Mouse (Mus musculus) MEL (cell line): ENCODE measurements around the gene Tcaf1. TPM values are rescaled to one million over a fixed set of nuclear protein-coding genes. Genes with fewer than 3 reads are reported as not detected.

ENCODE experiments used
- DNase-seq: peaks from one replicate; pipeline ENCODE4 v3.0.0; 2011; ENCODE audit warnings: low read depth, low spot score
- H3K27ac ChIP-seq: 2 replicates; pipeline ENCODE4 v1.5.1; 2012; ENCODE audit warnings: low read depth, mild to moderate bottlenecking, control low read depth, low read length, moderate library complexity; ENCODE audit not compliant: control insufficient read depth
- H3K27me3 ChIP-seq, 2 experiments: fragments of 150-350 bp in 1 of 2; sonication (generic) in 1 of 2; 2 replicates each; pipeline ENCODE4 v1.6.1; 2012; ENCODE audit warnings: low read length in 2 of 2, mild to moderate bottlenecking in 2 of 2, improper control_type of control experiment in 1 of 2, moderate library complexity in 1 of 2; ENCODE audit not compliant: insufficient read depth in 2 of 2, control insufficient read depth in 1 of 2
- H3K36me3 ChIP-seq, 2 experiments: 2 replicates each; pipeline ENCODE4 v1.6.1; 2012 to 2014; ENCODE audit warnings: low read length in 2 of 2, improper control_type of control experiment in 1 of 2, inconsistent platforms in 1 of 2, mild to moderate bottlenecking in 1 of 2; ENCODE audit not compliant: insufficient read depth in 2 of 2, control insufficient read depth in 1 of 2
- H3K4me1 ChIP-seq, 2 experiments: fragments of 150-350 bp in 1 of 2; sonication (generic) in 1 of 2; 2 replicates each; pipeline ENCODE4 v1.6.1; 2012; ENCODE audit warnings: low read length in 2 of 2, improper control_type of control experiment in 1 of 2, mild to moderate bottlenecking in 1 of 2; ENCODE audit not compliant: insufficient read depth in 2 of 2, control insufficient read depth in 1 of 2
- H3K4me3 ChIP-seq, 2 experiments: fragments of 150-350 bp in 1 of 2; sonication (generic) in 1 of 2; 2 replicates each; pipeline ENCODE4 v1.5.1; 2012; ENCODE audit warnings: low read depth in 2 of 2, low read length in 2 of 2, mild to moderate bottlenecking in 2 of 2, moderate library complexity in 2 of 2, control low read depth in 1 of 2, improper control_type of control experiment in 1 of 2; ENCODE audit not compliant: control insufficient read depth in 1 of 2, insufficient read depth in 1 of 2
- H3K79me2 ChIP-seq: 2 replicates; pipeline ENCODE4 v1.6.1; 2012; ENCODE audit warnings: mild to moderate bottlenecking, low read length, moderate library complexity; ENCODE audit not compliant: control insufficient read depth, poor library complexity, insufficient read depth
- H3K9ac ChIP-seq: 2 replicates; pipeline ENCODE4 v1.6.1; 2012; ENCODE audit warnings: low read depth, mild to moderate bottlenecking, control low read depth, low read length, moderate library complexity; ENCODE audit not compliant: control insufficient read depth, poor library complexity, severe bottlenecking
- H3K9me3 ChIP-seq: fragments of 150-350 bp; sonication (generic); replicated peaks from 2 replicates; pipeline ENCODE4 v1.6.1; 2012; ENCODE audit warnings: mild to moderate bottlenecking, low read length, improper control_type of control experiment, moderate library complexity; ENCODE audit not compliant: insufficient read depth
- CHD1 ChIP-seq: IDR thresholded peaks from 2 replicates; pipeline ENCODE4 v1.6.1; 2012; ENCODE audit warnings: low read depth, mild to moderate bottlenecking, inconsistent platforms, low read length, improper control_type of control experiment
- CHD2 ChIP-seq: IDR thresholded peaks from 2 replicates; pipeline ENCODE4 v1.6.1; 2011; ENCODE audit warnings: low read length, improper control_type of control experiment
- E2F4 ChIP-seq: IDR thresholded peaks from 2 replicates; pipeline ENCODE4 v1.6.1; 2011; ENCODE audit warnings: low read depth, low read length, improper control_type of control experiment, borderline replicate concordance
- ELF1 ChIP-seq: IDR thresholded peaks from 2 replicates; pipeline ENCODE4 v1.6.1; 2014; ENCODE audit warnings: low read depth, mild to moderate bottlenecking, inconsistent platforms, low read length, improper control_type of control experiment, moderate library complexity
- EP300 ChIP-seq, 2 experiments: IDR thresholded peaks; 2 replicates each; pipeline ENCODE4 v1.6.1; 2011; ENCODE audit warnings: improper control_type of control experiment in 2 of 2, low read length in 2 of 2, low read depth in 1 of 2, mild to moderate bottlenecking in 1 of 2
- GABPA ChIP-seq: IDR thresholded peaks from 2 replicates; pipeline ENCODE4 v1.6.1; 2012; ENCODE audit warnings: low read depth, mild to moderate bottlenecking, inconsistent platforms, low read length, improper control_type of control experiment, moderate library complexity
- JUND ChIP-seq: IDR thresholded peaks from 2 replicates; pipeline ENCODE4 v1.6.1; 2011; ENCODE audit warnings: low read depth, mild to moderate bottlenecking, improper control_type of control experiment, low read length
- MAX ChIP-seq: IDR thresholded peaks from 2 replicates; pipeline ENCODE4 v1.6.1; 2011; ENCODE audit warnings: low read length, improper control_type of control experiment
- MAZ ChIP-seq: IDR thresholded peaks from 2 replicates; pipeline ENCODE4 v1.6.1; 2012; ENCODE audit warnings: low read depth, mild to moderate bottlenecking, inconsistent platforms, low read length, improper control_type of control experiment
- MYB ChIP-seq: IDR thresholded peaks from 2 replicates; pipeline ENCODE4 v1.6.1; 2011; ENCODE audit warnings: mild to moderate bottlenecking, low read depth, low read length, improper control_type of control experiment
- NELFE ChIP-seq: IDR thresholded peaks from 2 replicates; pipeline ENCODE4 v1.6.1; 2011; ENCODE audit warnings: low read depth, low read length, improper control_type of control experiment
- POLR2A ChIP-seq, 2 experiments: IDR thresholded peaks; 2 replicates each; pipeline ENCODE4 v1.6.1; 2011 to 2012; ENCODE audit warnings: low read length in 2 of 2, mild to moderate bottlenecking in 2 of 2, control low read depth in 1 of 2, improper control_type of control experiment in 1 of 2, low read depth in 1 of 2, moderate library complexity in 1 of 2; ENCODE audit not compliant: control insufficient read depth in 1 of 2, insufficient read depth in 1 of 2, poor library complexity in 1 of 2
- POLR2AphosphoS5 ChIP-seq: IDR thresholded peaks from 2 replicates; pipeline ENCODE4 v1.6.1; 2012; ENCODE audit warnings: low read depth, borderline replicate concordance, mild to moderate bottlenecking, inconsistent platforms, low read length, moderate library complexity, mixed read lengths
- RCOR1 ChIP-seq: IDR thresholded peaks from 2 replicates; pipeline ENCODE4 v1.6.1; 2012; ENCODE audit warnings: low read depth, mild to moderate bottlenecking, inconsistent platforms, low read length, improper control_type of control experiment
- SIN3A ChIP-seq: IDR thresholded peaks from 2 replicates; pipeline ENCODE4 v1.6.1; 2012; ENCODE audit warnings: low read length, improper control_type of control experiment, inconsistent platforms
- TBP ChIP-seq: IDR thresholded peaks from 2 replicates; pipeline ENCODE4 v1.8.0; 2011; ENCODE audit warnings: low read depth, low read length, improper control_type of control experiment
- UBTF ChIP-seq: IDR thresholded peaks from 2 replicates; pipeline ENCODE4 v1.6.1; 2012; ENCODE audit warnings: low read depth, mild to moderate bottlenecking, inconsistent platforms, low read length, improper control_type of control experiment, moderate library complexity, borderline replicate concordance; ENCODE audit not compliant: insufficient read depth
- USF2 ChIP-seq, 2 experiments: IDR thresholded peaks; 2 replicates each; pipeline ENCODE4 v1.6.1; 2011 to 2012; ENCODE audit warnings: improper control_type of control experiment in 2 of 2, low read length in 2 of 2, borderline replicate concordance in 1 of 2, inconsistent platforms in 1 of 2, low read depth in 1 of 2, mild to moderate bottlenecking in 1 of 2; ENCODE audit not compliant: insufficient read depth in 1 of 2
- ZC3H11A ChIP-seq: IDR thresholded peaks from 2 replicates; pipeline ENCODE4 v1.6.1; 2012; ENCODE audit warnings: low read depth, mild to moderate bottlenecking, inconsistent platforms, low read length, improper control_type of control experiment
- ZMIZ1 ChIP-seq: IDR thresholded peaks from 2 replicates; pipeline ENCODE4 v1.6.1; 2012; ENCODE audit warnings: low read depth, mild to moderate bottlenecking, inconsistent platforms, low read length, improper control_type of control experiment, moderate library complexity
- ZNF384 ChIP-seq: IDR thresholded peaks from 2 replicates; pipeline ENCODE4 v1.6.1; 2012; ENCODE audit warnings: low read depth, mild to moderate bottlenecking, inconsistent platforms, low read length, improper control_type of control experiment
- polyA plus RNA-seq, 2 experiments: library from polyadenylated mRNA; stranded (reverse) in 1 of 2; unstranded in 1 of 2; fragments of >175 nt in 1 of 2; fragments of >200 nt in 1 of 2; gene quantifications; 2 replicates each; pipeline versions ENCODE4 v1.2.1 to v1.2.4; 2012; ENCODE audit warnings: low replicate concordance in 2 of 2, low read depth in 1 of 2; ENCODE audit not compliant: insufficient read length in 2 of 2, insufficient read depth in 1 of 2, missing spikeins in 1 of 2
- total RNA-seq: library from RNA; depleted of rRNA; stranded (reverse); fragments of 300-350 nt; gene quantifications from 2 replicates; pipeline ENCODE4 v1.2.3, GENCODE M21; 2012

The Tcaf1 gene
- total and polyA plus RNA-seq, 3 experiments = not detected

DNA sequence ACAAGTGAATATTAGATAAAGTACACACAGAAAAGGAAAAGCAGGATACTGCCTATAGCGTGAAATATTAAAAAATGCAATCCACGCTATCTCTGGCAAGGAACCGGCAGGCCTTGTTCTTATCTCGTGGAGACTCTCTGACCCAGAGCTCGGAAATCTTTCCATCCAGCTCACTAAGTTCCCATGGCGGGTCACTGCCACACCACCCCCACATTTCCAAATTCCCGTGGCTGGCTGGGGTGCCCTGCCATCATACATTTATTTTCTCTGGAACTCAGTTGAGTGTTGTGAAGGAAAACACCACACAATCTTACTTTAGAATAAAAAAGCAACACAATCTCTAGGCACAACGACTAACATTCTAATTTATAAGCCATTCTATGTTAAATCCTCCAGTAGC lies 4.8 kb upstream of the Tcaf1 start:
- Histone ChIP-seq H3K4me1 (no peaks in the 10 kb centered on the region), H3K27ac (no peak overlapping the region), H3K4me3 (no peak overlapping the region), H3K9me3 (no peaks in the 10 kb centered on the region), H3K9ac (no peak overlapping the region), H3K79me2 (no peaks in the 10 kb centered on the region), H3K36me3 (no peaks in the 10 kb centered on the region), H3K27me3 (no peaks in the 10 kb centered on the region)
- DNase-seq = no peak
- TF ChIP-seq MYB (no peak), EP300 (IDR thresholded peaks at IDR 0.05; ENCODE audit: low read depth in 1 of 2, low read length in 2 of 2) (no peak), MAX (no peak), ZNF384 (no peak), USF2 (IDR thresholded peaks at IDR 0.05; ENCODE audit: borderline replicate concordance in 1 of 2, insufficient read depth in 1 of 2, low read depth in 1 of 2, low read length in 2 of 2) (no peak), ZMIZ1 (no peak), RCOR1 (no peak), MAZ (no peak), POLR2AphosphoS5 (no peak), E2F4 (no peak), ZC3H11A (no peak), GABPA (no peak), CHD2 (no peak), POLR2A (IDR thresholded peaks at IDR 0.05; ENCODE audit: control insufficient read depth in 1 of 2, insufficient read depth in 1 of 2, low read depth in 1 of 2, low read length in 2 of 2, poor library complexity in 1 of 2) (no peak), ELF1 (no peak), CHD1 (no peak)

DNA sequence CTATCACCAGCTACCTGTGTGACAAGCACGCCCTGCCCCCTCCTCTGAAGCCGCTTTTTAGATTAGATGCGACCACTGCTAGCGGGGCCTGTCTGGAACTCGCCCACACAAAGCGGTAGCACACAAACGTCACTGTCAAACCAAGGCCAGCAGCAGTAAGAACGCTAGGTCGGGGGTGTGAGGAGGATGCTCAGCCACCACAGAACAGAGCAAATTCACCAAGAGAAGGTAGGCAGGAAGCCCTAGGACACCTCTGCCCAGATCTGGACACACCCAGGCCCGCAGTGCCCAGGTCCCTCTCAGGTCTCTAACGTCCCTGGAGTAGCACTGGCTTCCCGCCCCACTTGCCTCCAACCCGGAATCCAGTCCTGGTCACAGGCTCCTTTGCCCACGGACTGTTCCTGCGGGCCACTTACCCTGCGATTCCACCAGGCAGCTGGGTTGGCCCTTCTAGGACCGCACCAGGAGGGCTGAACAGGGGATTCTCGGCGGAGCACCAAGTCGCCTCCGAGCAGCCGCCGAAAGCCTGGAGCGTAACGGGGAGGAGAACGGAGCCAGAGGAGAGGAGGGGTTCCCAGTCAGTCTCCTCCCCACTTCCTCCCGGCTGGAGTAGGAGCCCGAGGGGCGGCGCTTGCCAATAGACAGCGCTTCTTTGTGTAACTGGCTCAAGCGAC lies 17.2 kb downstream of the Tcaf1 start:
- H3K27ac ChIP-seq = no peak overlapping the region
- TF ChIP-seq SIN3A (no peak), EP300 (IDR thresholded peaks at IDR 0.05; ENCODE audit: low read depth in 1 of 2, low read length in 2 of 2) (no peak), POLR2AphosphoS5 (no peak), UBTF (no peak), ZMIZ1 (no peak), RCOR1 (no peak), JUND (no peak), TBP (no peak), POLR2A (IDR thresholded peaks at IDR 0.05; ENCODE audit: control insufficient read depth in 1 of 2, insufficient read depth in 1 of 2, low read depth in 1 of 2, low read length in 2 of 2, poor library complexity in 1 of 2) (no peak), CHD1 (no peak), NELFE (no peak)
- TF ChIP-seq, all 39 proteins: peak for 0
- no peak for DNase-seq
- Histone ChIP-seq H3K4me3 (no peak overlapping the region), H3K9ac (no peak overlapping the region), H3K4me1 (no peaks in the 10 kb centered on the region), H3K9me3 (no peaks in the 10 kb centered on the region), H3K36me3 (no peaks in the 10 kb centered on the region), H3K79me2 (no peaks in the 10 kb centered on the region), H3K27me3 (no peaks in the 10 kb centered on the region; a peak in 1 of 4 replicates)
